Mouse (Mus musculus) thymus, adult 18-20 months (tissue): ENCODE results near the gene Myo1d.

Experiments
- DNase-seq, 2 experiments: peaks; one replicate each; pipeline ENCODE4 v3.0.0; 2022; ENCODE audit warnings: mixed read lengths in 2 of 2

Gene Myo1d

DNA sequence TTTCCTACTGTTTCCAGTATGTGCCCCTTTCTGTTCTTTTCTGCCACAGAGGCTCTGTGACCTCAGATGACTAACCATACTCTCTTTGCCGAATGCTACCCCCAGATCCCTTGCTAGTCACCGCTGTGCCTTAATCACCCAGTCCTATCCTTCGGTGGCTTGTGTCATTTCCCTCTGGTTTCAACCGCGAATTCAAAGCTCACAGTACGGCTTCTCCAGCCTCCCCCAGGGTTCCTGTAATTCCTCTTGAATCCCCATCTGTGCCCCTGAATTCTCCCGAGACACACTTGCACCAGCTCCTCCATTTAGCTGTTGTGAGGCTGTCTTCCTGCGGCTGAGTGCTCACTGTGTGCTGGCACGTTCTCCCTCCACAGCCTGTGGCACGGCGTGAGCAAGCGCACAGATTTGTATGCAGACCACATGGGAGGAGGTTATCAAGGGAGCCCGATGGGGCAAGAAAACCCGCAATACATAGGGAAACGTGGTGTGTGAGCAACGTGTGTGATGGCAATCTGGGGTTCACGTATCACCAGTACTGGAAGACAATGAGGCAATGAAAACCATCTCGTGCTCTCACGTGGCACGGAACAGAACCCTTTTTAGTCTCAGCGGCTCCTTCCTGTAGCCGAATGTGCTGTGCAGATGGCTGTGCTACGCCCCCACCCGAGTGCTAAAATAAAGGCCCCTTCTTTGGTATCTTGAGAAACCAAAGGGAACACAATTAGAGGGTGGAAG, 177.0 kb downstream of the Myo1d start:
- peak in 1 of 2 experiments; percentile 5 for DNase-seq

DNA sequence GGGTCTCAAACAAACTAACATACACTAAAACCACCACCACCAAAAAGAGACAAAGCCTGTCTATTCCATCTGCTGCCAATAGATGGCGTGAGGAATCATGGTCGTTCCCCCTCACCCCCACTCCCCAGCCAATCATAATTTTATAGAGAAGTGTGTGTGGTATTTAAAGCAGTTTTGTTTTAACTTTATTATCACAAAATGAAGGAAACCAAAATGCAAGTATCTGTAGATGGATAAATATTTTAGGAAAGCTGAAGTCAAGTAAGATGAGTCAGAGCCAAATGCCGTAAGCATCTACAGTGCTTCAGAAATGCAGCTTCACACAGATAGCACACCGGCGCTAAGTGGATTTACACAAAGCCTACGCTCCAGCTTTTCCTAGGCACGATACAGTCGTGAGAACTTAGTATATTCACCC, 177.8 kb downstream of the Myo1d start:
- no peak for DNase-seq

DNA sequence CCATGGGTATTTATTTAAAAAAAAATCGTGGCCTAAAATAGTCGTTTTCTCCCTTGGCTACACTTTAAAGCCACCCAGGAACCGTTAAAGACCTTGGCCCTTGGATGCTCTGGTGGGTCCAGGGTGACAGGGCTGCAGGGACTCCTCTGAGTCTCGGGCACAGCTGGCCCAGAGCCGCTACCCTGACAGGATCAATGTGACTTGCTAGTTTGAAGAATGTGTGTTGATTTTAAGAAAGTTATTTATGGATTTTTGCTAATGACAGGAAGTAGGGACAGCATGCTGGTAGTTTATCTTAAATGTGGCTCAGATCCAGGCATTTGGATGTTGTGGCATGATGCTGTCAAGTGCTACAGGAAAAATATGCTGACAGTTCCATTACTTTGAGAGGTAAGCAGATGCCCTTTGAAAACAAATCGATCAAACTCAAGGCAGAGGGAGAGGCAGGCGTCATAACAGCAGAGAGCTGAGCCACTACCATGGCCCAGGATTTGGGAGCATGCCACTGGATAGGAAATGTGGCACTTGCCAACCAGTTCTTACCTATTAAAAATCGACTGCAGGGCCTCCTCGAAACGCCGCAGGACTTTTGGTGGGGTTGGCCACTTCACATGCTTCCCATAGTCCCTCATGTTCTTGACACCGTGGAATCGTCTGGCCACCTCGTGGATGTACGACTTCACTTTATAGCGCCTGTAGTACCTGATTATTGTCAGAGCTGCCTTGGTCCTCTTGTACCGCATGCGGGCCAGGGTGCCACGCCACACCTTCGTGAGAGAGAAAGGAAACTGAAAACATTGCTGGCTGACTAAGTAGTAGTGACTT, 178.6 kb downstream of the Myo1d start:
- no peak for DNase-seq

DNA sequence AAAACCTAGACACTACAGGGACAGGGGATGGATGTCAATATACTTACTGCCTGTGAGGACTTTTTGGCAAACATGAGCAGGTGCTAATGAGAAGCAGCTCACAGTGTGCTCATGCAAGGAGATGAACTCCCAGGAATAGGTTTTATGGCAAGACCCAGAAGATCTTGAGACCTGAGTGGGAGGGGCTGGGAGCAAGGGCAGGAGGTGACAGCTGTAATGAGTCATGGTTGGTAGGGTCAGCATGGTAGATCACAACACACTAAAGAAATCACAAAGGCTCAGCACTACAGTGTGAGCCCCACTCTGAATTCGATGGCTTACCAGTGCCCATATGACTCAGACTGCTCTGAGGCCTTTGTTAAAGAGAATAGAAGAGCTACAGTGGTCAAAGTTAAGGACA, 184.3 kb downstream of the Myo1d start:
- DNase-seq = no peak

DNA sequence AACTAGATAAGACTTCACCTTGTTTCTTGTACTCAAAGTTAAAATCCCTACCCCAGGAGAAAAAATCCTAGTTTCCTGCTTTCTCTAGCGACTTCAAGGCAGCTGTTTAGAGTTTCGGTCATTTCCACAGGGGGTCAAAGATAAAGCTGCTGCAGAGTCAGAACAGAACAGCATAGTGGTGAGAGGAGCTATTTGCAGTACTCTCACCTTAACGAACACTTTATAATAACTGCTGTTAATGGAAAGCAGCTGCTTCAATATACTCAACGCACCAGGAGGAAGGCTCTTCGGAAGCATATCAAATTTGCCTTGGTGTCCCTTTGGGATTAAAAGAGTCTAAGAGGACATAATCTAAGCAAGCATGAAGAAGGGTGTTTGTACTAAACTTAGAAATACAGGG, 190.4 kb downstream of the Myo1d start:
- DNase-seq = no peak

DNA sequence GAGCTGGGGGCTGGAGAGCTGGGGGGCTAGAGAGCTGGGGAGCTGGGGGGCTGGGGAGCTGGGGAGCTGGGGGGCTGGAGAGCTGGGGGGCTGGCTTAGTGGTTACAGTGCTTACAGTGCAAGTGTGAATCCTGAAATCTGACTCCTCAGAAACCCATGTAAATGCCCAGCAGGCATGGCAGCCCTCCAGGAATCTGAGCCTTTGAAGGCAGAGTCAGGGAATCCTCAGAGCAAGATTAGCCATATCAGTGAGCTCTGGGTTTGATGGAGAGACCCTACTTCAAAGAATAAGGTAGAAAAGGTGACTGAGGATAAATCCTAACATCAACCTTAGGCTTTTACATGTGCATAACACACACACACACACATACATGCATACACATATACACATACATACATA, 194.1 kb downstream of the Myo1d start:
- no peak for DNase-seq

DNA sequence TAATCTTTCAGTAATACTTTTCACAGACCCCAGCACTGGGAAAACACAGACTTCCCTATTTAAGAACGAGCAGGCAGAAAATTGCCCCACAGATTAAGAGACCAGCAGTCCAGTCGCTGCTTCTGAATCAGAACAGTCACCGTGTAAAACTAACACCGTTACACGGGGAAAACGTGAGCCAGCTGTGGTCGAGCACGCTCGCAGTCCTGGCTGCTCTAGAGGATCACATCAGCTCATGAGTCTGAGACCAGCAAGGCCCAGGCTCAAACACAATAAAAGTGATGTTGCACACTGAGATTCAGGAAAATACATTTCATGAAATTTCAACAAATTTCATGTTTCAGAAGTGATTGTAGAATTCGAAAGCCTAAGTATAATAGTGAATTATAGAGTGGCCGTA, 194.6 kb downstream of the Myo1d start:
- DNase-seq = no peak

DNA sequence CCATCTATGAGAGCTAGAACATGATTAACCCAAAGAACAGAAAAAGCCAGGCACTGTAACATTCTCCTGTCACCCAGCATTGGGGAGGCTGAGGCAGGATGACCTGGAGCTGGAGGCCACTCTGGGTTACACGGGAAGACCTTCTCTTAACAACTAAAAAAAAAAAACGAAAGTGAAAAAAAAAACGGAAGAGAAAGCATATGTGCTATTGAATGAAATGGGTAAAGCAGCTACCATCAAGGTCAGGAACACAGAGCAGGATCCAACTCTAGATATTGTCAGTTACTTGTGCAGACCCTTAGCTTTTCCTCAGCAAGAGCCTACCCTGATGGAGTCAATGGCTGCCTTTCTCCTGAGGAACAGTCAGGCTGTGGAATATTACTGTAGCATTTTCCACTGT, 199.3 kb downstream of the Myo1d start:
- DNase-seq = no peak

DNA sequence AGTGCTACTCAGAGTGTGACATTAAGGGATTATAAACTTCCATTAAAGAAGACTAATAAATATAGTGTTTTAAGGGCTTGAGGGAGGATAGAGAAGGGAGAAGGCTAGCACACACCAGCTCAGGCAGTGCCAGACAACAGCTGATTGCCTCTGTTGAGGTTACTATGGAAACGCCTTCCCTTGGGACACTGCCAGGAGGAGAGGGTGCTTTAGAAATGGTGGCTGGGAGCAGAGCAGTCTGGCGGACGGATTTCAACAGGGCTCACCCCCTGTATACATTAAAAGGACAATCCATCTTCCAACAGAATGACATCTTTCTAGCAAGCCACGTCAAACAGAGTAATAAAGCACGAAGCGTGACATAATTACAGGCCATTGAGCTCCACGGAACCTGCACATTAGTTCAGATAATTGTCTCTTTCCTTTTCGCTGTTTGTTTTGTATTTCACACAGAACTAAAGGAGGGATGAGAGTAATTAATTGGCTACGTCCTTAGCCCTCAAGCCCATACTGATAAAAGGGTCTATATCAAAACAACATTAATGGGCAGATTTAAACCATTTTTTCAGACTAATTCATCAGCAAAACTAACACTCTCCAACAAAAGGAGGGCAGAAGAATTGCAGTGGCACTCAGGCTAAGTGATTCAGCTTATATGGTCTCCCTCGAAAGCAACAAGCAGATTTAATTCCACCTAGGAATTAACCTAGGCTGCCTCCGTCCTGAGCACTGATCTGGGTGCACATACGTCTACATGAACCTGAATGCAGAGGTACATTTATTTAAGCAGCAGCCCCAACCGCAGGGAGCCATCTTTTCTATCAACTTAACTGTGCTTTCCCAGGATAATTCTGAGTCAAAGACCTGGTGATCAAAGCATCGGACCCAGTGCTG, 201.8 kb downstream of the Myo1d start:
- DNase-seq = no peak

DNA sequence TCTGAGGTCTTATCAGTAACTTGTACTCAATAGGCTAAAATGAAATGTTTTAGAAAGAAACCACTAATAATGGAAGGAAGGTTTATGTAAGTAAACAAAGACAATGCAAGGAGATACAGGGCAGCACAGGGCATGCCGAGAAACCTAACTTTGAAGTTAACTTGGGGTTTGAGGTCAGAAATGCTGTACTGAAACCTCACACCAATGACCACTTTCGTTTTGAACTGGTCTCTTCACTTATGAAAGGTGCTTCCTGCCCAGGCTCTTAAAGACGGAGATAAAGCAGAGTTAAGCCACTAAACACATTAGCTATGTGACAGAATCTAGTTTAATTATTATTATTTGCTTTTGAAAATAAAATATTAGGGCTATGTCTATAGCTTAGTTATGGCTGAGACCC, 204.0 kb downstream of the Myo1d start:
- no peak for DNase-seq

DNA sequence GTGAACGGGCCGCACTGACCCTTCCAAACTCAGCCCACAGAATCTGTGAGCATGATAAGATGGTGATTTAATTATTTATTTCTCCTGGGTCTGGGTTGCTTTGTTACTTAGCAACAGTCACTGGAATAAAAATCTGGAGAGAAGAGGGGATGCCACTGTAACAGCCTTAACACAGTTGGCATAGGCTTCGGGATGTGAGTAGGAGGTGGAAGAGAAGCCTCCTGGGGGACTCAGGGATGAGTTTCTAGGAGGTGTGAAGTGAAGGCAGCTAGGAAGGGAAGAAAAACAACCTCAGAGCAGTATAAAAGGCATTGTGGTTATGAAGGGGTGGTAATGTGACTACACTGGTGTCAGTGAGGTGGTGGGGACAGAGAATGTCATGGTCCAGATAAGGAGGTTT, 213.5 kb downstream of the Myo1d start:
- DNase-seq = no peak

DNA sequence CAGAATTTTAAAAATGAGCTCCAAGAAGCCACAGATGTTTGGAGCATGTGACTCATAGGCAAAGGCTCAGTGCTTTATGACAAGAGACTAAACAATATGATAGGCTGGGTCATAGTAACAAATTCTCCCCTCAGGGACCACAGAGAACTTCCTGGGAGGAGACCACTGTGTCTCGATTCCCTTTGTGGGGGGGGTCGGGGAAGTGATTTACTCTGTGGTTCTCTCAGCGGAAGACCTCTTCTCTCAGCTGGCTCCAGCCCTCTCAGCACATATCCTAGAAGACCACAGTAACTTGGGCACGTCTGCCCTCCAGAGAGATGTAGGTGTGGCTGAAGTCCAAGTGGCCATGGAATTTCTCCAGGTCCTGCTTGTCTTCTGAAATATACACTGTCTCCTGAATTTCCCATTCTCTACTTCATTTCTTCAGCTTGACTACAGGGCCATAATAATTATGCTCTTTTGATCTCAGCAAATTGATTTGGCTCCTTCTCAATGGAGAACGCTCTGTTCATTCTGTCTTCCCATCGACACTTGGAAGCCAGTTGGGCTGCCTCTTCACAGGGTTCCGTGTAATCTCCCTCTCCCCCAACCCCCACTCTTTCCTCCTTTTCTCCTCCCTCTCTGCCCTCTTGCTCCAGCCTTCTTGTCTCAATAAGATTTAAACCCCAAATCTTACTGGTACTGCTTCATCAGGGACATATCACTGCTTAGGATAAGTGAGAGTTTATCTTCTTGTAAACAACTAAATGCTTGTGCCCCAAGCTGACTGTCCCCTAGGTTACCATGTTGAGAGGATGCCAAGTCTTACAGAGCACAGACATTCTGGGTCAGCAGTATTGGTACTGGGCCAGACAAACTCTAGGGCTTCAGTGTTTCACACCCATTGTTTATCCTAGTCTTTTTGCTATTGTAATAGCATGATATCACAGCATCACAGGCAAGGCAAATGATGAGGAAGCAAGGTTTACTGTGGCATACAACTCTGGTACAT, 214.6 kb downstream of the Myo1d start:
- no peak for DNase-seq

DNA sequence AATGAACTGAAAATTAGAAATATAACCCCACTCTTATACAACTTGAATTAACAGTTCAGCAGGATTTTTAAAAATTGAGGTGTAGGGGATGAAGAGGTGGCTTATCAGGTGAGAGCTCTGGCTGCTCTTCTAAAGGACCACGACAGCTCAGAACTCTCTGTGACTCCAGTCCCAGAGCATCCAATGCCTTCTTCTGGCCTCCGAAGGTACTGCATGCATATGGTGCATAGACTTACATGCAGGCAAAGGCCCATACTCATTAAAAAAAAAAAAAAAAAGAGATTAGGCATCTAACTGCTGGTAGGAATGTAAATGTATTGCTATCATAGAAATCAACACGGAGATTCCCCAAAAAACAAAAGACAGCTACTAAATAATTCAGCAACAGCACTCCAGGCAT, 217.3 kb downstream of the Myo1d start:
- peak; percentile 35 to 36 for DNase-seq

DNA sequence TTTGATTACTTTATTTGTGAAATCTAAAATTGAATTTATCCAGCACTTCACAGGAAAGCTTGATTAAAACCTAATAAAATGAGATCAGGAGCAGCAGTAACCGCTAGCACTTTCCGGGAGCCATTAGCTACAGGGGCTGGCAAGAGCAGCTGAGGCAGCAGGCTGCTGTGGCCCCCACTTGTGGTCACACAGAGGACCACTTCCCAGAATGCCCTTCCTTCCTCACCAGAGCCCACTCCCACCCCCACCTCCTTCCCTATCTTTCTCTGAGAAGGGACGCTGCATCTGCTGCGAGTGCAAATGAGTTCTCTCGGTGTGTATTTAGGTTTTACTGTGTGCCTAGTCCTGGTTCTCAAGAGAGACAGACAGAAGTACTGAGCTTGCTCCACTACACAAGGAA, 219.1 kb downstream of the Myo1d start:
- DNase-seq = no peak

DNA sequence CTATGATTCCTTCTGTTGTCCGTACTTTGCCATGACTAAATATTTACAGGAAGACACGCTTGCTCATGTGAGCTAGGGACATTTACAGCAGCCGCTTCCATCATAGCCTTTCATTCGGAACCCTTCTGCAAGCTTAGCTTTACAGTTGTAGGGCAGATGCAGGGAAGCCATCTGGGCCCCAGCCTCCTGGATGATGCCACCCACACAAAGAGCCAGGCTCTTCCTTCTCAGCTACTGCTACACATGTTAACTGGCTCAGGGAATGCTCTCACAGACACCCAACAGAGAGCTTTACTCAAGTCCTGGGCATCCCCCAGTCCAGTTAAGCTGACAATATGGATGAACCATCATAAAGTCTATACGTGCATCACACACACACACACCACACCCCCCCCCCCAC, 224.4 kb downstream of the Myo1d start:
- DNase-seq = no peak

DNA sequence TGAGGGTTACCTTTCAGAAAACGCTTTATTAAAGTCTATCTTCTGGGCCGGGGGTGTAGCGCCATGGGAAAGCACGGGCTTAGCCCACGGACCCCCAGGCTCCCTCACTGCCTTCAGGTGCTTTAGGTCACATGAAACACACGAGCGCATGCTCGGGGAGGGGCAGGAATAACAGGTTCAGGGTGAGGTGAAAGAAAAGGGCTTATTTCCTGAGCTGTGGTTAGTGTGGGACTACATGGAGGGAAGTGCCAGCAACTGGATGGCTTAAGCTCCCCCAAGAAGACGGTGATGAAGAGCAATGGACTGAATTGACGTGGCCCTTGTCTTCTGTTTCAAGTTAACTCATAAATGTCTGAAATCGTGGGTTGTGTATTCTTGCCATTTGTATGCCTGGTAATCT, 226.8 kb downstream of the Myo1d start:
- no peak for DNase-seq

DNA sequence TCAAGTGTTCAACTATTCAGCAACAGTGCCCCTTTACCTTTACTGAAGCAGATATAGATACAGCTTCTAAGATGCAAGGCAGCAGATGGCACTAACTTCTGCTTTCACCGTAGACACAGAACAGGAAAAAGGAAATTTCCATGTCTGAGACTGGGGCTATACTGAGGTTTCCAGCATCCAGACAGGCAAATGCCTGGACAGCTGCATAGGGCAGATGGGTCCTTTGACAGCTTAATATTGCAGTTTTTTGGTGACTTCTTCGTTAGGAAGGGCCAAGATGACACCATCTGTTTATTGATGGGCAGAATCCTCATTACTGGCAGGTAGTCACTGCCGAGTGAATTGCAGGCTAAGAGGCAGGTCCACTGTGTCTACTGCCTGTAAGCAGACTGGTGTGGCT, 228.2 kb downstream of the Myo1d start:
- DNase-seq = no peak

DNA sequence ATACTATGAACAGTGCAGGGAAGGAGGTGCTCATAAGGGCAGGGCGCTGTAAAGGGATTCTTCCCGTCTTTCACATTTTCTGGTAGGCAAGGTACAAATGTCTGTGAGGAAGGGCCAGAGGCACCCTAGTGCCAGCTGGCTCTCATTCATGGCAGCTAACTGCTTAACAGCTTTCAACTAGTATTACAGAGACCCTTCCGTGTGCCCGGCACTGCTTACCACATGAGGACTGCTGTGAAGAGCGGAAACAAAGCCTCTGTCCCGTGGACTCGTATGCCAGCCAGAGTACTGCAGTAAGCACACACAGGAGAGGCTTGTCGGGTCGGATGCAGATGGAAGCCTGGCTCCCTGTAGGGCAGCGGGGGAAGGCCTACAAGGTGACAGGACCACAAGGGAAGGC, 229.6 kb downstream of the Myo1d start:
- DNase-seq = no peak

DNA sequence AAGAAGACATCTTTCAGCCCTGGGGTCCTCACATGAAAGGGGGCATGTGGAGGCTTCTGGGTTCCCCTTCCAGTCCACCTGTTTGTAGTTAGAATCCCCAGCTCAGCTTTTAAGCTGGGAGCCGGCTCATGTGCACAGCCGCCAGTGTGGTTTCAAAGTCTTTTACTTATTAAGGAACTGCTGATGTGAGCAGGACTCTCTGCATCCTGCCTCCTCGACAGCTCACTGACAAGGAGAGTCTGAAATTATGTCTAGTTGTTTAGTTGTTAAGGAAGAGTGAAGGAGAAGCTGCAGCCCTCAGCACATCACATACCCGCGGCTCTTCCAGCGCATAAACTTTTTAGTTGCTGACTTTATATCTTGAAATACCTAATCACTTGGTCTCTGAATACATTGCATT, 230.0 kb downstream of the Myo1d start:
- no peak for DNase-seq

DNA sequence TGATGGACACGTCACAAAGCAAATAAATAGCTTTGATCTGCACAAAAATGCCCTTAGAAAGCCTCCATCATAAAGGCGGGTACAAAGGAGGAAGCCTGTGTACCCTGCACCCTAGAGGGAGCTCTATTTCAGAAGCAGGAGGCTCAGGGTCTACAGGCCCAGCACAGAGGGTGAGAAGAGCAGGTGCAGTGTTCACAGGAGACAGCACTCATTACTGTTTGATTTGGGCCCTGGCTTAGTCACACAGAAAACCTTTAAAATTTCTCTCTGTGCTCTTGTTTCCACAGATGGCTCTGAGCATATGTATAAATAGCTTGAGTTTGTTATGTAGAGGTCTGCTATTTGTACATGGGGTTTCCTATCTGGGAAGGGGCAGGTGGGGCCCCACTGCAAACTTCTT, 233.6 kb downstream of the Myo1d start:
- peak in 1 of 2 experiments; percentile 23 for DNase-seq

DNA sequence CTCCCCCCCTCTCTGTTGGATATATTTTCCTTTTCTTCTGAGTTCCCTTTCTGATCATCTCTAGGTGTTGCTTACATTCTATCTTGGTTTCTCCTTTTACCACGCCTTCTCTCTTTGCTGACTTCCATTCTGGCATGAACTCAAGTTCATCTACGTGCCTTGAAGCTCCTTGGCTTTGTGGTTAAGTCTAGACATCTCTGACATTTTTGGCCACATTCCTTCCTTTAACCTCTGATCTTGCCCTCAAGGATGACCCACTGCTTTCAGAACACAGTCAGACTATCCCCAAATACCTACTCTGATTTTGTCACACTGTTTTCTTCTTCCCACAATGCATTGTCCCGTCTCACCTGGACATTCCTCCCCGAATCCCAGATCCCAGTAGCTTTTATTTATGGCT, 240.8 kb downstream of the Myo1d start:
- DNase-seq = no peak

DNA sequence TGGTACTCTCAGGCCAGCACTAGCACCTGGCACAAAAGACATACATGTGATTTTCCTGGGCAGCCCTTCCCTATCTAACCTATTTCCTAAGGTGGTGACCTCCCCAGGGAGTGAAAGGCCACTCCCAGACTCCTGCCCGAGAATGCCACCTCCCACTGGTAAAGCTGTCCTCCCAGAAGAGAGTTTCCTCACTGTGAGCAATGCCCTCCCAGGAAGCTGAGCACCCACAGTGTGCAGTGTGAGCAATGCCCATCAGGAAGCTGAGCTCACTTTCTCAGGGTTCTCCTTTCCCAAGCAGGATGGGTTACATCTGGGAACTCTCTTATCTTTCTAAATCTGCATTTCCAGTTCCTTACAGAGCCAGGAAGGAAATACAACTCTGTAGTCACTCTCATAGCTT, 246.9 kb downstream of the Myo1d start:
- DNase-seq = no peak
